Mouse (Mus musculus) kidney, adult 8-10 months (tissue): ENCODE results near the gene Rab5b.

Experiments used
- DNase-seq, 2 experiments: peaks; one replicate each; pipeline ENCODE4 v3.0.0; 2022

The Rab5b gene

GRCm38 (mm10) chr10:128697072-128697725, 1.1 kb upstream of the Rab5b start:
- DNase-seq = no peak

DNA sequence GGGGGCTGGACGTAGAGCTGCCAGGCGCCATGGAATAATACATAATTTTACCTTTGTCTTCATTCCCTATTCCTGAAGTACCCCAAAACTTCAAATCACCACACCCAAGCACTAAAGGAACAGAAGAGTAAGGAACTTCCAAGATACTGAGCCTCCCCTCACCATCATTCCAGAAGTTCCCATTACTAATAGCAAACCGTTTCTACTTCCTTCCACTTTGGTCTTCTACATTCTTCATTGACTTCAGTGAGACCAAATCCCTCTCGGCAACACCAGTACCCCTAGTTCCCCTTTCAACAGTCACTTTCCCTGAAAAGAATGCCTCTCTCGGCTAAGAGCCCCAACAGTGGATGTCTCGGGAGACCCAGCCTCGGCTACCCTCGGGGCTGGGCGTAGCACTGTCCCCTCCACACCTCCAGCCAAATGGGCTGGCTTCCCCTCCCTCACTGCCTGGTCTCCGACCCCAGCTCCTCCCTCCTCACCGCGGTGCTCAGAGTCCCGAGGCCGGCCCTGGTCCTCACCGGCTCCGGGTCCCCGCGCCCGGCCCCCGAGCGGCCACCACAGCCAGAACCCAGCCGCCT, 563 bp downstream of the Rab5b start:
- no peak for DNase-seq

DNA sequence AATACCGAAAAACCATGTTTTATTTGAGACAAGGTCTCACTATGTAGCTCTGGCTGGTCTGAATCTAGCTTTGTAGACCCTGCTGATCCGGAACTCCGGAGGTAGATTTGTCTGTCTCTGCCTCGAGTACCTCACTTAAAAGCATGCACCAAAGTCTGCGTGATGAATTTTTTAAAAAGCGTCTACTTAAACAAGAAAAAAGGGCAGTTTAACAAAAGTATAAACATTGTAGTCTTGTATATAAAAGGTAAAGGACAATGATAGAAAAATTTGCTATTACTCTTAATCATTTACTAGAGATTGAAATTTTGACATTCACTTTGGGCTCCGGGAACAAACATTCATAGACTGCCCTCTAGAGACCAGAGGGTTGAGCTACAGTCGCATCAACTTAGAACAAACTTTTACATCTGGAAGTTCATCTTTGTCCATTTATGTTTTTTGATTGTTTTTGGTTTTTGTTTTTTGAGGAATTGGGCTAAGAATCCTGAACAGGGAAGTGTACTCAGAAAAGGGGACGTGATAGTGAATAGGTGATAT, 21.5 kb downstream of the Rab5b start:
- DNase-seq = peak in 1 of 2 experiments; percentile 43

- DNase-seq = peak; percentile 75 to 83
Observed at GRCm38 (mm10) chr10:128673763-128674468, 22.1 kb downstream of the Rab5b start, which contains the start of gene Suox. Gene Suox, minus strand, starts transcription at chr10:128674073.

DNA sequence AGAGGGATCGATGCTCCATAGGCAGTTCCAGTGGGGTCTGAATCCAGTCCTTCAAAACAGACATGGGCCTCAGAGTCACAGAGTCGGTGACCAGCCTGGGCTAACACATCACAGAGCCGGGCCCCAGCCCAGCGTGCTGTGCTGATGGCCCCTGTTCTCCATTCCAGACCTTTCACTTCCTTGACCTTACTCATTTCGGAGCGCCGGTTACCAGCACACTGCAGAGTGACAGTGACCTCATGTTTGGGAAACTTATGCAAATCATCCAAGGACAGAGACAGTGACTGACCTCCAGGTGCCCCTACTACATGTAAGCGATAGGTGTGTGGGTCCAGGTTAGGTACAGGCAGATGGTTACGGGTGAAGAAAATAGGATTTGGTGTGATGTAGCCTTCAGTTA, 24.9 kb downstream of the Rab5b start:
- DNase-seq = no peak

GRCm38 (mm10) chr10:128668790-128669672, 27.0 kb downstream of the Rab5b start:
- peak; percentile 79 to 84 for DNase-seq

DNA sequence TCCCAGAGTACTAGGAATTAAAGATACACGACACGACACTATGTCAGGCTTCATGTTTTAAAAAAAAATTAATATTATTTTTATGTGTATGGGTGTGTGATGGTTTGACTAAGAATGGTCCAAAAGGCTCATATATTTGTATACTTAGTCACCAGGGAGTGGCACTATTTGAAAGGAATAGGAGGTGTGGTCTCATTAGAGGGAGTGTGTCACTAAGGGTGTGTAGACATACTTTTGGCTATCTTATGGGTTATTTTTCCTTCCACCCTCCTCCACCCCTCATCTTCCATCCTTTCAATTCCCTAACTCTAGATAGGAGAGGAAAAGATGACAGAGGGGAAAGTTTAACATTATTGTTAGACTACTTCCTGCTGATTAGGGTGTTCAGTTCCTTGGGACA, 30.3 kb downstream of the Rab5b start:
- no peak for DNase-seq

DNA sequence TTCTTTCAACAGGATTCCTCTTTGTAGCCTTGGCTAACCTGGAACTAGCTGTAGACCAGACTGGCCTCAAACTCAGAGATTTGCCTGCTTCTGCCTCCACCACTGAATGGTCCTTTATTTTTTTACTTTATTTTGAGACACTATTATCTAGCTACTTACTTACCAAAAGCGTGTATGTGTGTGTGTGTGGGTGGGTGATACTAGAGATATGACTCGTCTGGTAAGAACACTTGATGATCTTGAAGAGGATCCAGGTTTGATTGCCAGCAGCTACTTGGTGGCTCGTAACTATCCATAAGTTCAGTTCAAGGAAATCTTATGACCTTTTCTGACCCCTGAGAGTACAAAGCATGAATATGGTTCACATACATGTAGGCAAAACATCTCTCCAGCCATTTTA, 30.8 kb downstream of the Rab5b start:
- DNase-seq = no peak

DNA sequence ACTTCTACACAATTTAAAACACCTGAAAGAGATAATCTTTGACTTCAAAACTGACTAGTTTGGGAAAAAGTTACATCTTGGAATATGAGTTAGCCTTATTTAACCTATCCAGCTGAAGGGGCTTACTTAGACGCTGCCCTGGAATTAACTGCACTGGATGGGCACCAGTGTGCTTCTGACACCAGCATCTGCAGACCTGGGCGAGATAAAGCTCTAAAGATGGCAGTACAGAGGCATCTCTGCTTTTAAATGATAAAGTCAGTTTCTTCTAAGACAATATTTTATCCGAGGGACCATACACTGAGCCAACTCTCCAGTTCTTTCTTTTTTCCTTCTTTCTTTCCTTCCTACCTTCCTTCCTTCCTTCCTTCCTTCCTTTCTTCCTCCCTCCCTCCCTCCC, 31.3 kb downstream of the Rab5b start:
- no peak for DNase-seq

DNA sequence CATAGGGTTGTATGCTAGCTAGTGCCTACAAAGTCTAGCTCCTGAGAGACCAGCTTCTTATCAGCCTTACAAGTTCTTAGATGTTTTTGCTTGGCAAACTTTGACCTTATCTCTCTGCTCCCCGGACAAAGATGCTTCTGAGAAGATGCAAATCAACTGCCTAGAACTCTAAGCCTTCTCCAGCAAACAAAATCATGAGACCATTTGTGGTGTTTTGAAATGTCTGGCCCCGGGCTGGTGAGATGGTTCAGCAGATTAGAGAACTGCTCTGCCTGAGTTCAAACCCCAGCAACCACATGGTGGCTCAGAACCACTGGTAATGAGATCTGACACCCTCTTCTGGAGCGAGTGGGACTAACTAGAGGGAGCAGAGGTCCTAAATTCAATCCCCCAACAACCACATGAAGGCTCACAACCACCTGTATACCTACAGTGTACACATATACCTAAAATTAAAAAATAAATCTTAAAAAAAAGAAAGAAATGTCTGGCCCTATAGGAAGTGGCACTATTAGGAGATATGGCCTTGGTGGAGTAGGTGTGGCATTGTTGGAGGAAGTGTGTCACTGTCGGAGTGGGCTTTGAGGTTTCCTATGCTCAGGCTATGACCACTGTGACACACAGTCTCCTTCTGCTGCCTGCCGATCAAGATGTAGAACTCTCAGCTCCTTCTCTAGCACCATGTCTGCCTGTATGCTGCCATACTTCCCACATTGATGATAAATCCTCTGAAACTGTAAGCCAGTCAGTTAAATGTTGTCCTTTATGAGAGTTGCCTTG, 32.4 kb downstream of the Rab5b start:
- DNase-seq = no peak

- no peak for DNase-seq
Observed at GRCm38 (mm10) chr10:128662465-128662864, 33.6 kb downstream of the Rab5b start.

GRCm38 (mm10) chr10:128659490-128659889, 36.6 kb downstream of the Rab5b start:
- DNase-seq = no peak

- peak; percentile 42 to 49 for DNase-seq
Observed at GRCm38 (mm10) chr10:128657844-128658243, 38.2 kb downstream of the Rab5b start.

DNA sequence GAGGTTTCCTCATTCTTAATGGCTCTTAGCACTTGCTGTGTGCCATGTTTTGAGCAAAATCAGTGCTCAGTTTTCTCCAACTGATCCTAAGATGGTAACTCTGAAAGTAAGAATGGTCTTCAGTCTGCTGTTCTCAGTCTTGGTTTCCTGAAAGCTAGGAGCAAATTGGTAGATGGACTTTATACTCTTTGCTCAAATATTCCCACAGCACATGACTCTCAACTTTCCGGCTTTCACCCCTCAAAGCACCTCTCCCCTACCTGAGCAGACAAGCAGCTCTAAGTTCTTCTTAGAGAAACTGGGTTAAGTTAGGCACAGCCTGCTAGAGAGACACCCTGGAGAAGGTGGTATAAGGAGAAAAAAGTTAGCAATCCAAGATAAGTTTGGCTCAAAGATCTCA, 39.3 kb downstream of the Rab5b start:
- peak; percentile 47 to 49 for DNase-seq

GRCm38 (mm10) chr10:128655254-128655653, 40.8 kb downstream of the Rab5b start:
- peak in 1 of 2 experiments; percentile 37 for DNase-seq

- peak; percentile 64 to 83 for DNase-seq
Observed at GRCm38 (mm10) chr10:128653866-128654265, 42.2 kb downstream of the Rab5b start.

DNA sequence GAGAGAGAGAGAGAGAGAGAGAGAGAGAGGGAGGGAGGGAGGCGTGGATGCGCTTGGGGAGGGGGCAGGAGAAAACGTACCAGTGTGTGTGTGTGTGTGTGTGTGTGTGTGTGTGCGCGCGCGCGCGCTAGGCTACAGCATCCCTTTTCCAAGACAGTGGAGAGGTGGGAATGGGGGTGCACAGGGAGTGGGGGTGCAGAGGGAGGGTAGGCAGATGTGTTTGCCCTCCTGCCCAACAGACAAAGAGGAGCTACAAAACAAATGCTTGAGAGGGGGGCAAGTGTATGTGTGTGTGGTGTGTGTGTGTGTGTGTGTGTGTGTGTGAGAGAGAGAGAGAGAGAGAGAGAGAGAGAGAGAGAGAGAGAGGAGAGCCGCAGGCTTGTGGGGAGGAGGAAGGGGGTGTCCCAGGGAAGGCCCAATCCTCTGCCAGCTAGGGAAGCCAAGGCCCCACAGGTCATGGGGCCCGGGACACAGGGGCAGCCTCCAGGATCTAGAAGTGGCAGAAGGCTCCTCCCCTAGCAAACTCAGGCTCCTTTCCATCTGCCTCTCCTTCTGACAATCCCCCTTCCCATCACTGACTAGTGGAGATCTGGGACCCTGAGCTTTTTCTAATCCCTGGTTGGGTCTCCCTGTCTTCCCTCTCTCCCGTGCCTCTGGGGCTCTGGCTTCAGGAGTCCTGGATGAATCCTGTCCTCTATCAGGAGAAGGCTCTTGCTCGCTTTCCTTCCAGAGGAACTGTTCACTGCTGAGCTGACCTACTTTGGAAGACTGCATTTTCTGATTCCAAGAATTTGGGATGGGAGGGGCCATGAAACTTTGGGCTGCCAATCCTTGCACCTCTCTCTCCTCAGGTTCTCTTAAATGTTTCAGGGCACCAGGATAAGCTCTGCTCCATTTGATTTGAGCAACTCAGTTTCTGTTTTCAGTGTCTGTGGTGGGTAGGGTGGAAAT, 49.6 kb downstream of the Rab5b start:
- DNase-seq = peak in 1 of 2 experiments; percentile 27

GRCm38 (mm10) chr10:128645111-128646011, 50.7 kb downstream of the Rab5b start, which contains the start of gene Ikzf4:
Gene Ikzf4, minus strand, starts transcription at chr10:128645991.
- peak in 1 of 2 experiments; percentile 25 for DNase-seq

- no peak for DNase-seq
Observed at GRCm38 (mm10) chr10:128642749-128643148, 53.3 kb downstream of the Rab5b start.
